Mouse (Mus musculus) ES-E14 (cell line): ENCODE results near the gene Ugt1a10. TPM values are rescaled to one million over a fixed set of nuclear protein-coding genes. Genes with fewer than 3 reads are reported as not detected.

Experiments used
- DNase-seq: peaks from one replicate; pipeline ENCODE4 v3.0.0-alpha.2; 2013; ENCODE audit warnings: low read depth, low spot score
- H3K27ac ChIP-seq: 2 replicates; pipeline ENCODE4 v1.5.1; 2012; ENCODE audit warnings: low read depth, mild to moderate bottlenecking, low read length, moderate library complexity, mixed read lengths; ENCODE audit not compliant: poor library complexity, insufficient read depth, severe bottlenecking
- H3K36me3 ChIP-seq: 2 replicates; pipeline ENCODE4 v1.6.1; 2012; ENCODE audit warnings: mild to moderate bottlenecking, low read length, moderate library complexity, mixed read lengths; ENCODE audit not compliant: control insufficient read depth, poor library complexity, insufficient read depth, severe bottlenecking
- H3K4me1 ChIP-seq, 2 experiments: fragments of 150-350 bp in 1 of 2; sonication (generic) in 1 of 2; 2 replicates each; pipeline ENCODE4 v1.6.1; 2012; ENCODE audit warnings: low read length in 2 of 2, mild to moderate bottlenecking in 1 of 2, mixed read lengths in 1 of 2; ENCODE audit not compliant: control insufficient read depth in 2 of 2, insufficient read depth in 2 of 2, poor library complexity in 1 of 2
- H3K4me3 ChIP-seq, 2 experiments: fragments of 150-350 bp in 1 of 2; sonication (generic) in 1 of 2; 2 replicates each; pipeline ENCODE4 v1.5.1; 2012; ENCODE audit warnings: low read length in 2 of 2, low read depth in 1 of 2, mild to moderate bottlenecking in 1 of 2, mixed read lengths in 1 of 2; ENCODE audit not compliant: insufficient read depth in 1 of 2, poor library complexity in 1 of 2, severe bottlenecking in 1 of 2
- H3K9ac ChIP-seq: 2 replicates; pipeline ENCODE4 v1.6.1; 2012; ENCODE audit warnings: low read depth, mild to moderate bottlenecking, low read length, mixed read lengths; ENCODE audit not compliant: poor library complexity, insufficient read depth, severe bottlenecking
- H3K9me3 ChIP-seq: fragments of 150-350 bp; sonication (generic); 2 replicates; pipeline ENCODE4 v1.6.1; 2012; ENCODE audit warnings: low read depth, mild to moderate bottlenecking, low read length; ENCODE audit not compliant: control insufficient read depth, insufficient read depth
- CHD2 ChIP-seq: IDR thresholded peaks from 2 replicates; pipeline ENCODE4 v1.6.1; 2014; ENCODE audit warnings: mild to moderate bottlenecking, low read depth, low read length, inconsistent platforms
- HCFC1 ChIP-seq: IDR thresholded peaks from 2 replicates; pipeline ENCODE4 v1.6.1; 2012; ENCODE audit warnings: low read length, inconsistent platforms, borderline replicate concordance; ENCODE audit not compliant: insufficient read depth
- MAFK ChIP-seq: IDR thresholded peaks from 2 replicates; pipeline ENCODE4 v1.6.1; 2014; ENCODE audit warnings: mild to moderate bottlenecking, low read depth, low read length, inconsistent platforms; ENCODE audit not compliant: insufficient read depth
- ZC3H11A ChIP-seq: IDR thresholded peaks from 2 replicates; pipeline ENCODE4 v1.6.1; 2012; ENCODE audit warnings: low read depth, mild to moderate bottlenecking, inconsistent platforms, low read length, borderline replicate concordance
- ZNF384 ChIP-seq: IDR thresholded peaks from 2 replicates; pipeline ENCODE4 v1.6.1; 2012; ENCODE audit warnings: low read depth, low read length, inconsistent platforms
- in situ Hi-C, 2 experiments: fragments of 600-800 bp; cut with MboI; formaldehyde crosslinking; loops; one replicate each; pipeline ENCODE4 v1.15.1; 2025; ENCODE audit warnings: low sequenced_read_pairs in 2 of 2, inconsistent platforms in 1 of 2; ENCODE audit not compliant: unreplicated experiment in 2 of 2
- total RNA-seq: library from RNA; depleted of rRNA; stranded (reverse); fragments of 300-350 nt; gene quantifications from 2 replicates; pipeline ENCODE4 v1.2.3, GENCODE M21; 2012

The Ugt1a10 gene
- total RNA-seq, 1 experiment: not detected

DNA sequence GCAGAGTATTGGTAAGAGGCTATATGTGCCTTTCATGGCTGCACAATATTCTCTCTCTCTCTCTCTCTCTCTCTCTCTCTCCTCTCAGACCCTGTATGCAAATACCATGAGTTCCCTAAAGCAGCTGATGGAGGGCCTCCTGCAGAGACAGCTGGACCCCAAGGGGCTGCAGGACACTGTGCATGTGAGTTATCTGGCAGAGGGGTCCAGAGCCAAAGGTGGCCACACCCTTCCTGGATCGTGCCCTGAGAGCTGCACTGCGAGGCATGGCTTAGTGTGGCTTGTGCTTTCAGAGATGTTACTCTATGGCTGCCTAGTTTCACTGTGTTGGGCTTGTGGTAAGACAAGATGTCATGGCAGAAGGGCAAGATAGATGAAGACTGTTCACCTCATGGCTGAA lies 192.5 kb downstream of the Ugt1a10 start:
- H3K27ac ChIP-seq: no peak overlapping the region
- in situ Hi-C loops: no loop called here
- DNase-seq: no peak
- H3K9ac ChIP-seq: no peak overlapping the region
- H3K9me3 ChIP-seq: no peaks in the 10 kb centered on the region
- no peak for TF ChIP-seq ZC3H11A
- no peak for TF ChIP-seq ZNF384
- no peak overlapping the region for H3K4me3 ChIP-seq
- no peaks in the 10 kb centered on the region for H3K4me1 ChIP-seq
- no peaks in the 10 kb centered on the region for H3K36me3 ChIP-seq

DNA sequence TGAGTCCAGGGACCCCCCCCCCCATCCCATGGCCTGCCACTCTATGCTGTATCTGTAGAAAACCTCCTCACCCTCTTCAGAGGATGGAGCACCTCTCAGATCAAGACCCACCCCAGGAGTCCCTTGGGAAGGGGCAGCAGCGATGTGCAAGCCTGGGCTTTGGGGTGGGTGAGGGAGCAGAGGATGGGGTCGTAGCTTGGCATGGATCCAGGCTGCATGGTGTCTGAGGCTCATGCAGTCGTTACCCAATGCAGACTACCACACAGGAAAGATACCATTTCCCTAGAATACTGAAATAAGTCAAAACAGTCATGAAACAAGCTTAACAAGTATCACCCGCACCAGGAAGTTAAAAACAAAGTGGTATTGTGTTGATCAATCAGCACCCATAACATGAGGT lies 193.5 kb downstream of the Ugt1a10 start:
- Histone ChIP-seq H3K36me3 (no peaks in the 10 kb centered on the region), H3K27ac (no peak overlapping the region), H3K4me3 (no peak overlapping the region), H3K4me1 (no peaks in the 10 kb centered on the region), H3K9me3 (no peaks in the 10 kb centered on the region), H3K9ac (no peak overlapping the region)
- in situ Hi-C loops: no loop called here
- no peak for DNase-seq
- no peak for TF ChIP-seq ZC3H11A
- TF ChIP-seq ZNF384: no peak

DNA sequence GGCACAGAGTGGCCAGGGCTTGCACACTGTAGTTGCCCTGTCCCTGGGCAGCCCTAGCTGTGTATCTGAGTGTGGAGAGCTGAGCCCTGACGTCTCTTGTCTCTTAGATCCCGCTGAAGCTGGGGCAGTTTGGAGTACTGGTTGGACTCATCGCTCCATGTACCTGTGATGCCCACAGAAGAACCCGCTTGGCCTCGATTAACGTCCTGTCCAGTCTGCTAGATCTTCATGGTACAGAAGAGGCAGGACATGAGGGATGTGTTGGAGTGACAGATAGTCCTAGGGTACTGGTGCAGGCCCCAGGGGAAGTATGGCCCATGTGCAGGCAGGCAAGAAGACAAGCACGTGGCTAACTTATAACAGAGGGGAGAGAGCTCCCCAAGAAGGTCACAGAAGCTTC lies 194.4 kb downstream of the Ugt1a10 start:
- no peak for TF ChIP-seq MAFK
- TF ChIP-seq ZC3H11A: no peak
- no peak for TF ChIP-seq ZNF384
- no peak for TF ChIP-seq HCFC1
- TF ChIP-seq CHD2: no peak
- no peaks in the 10 kb centered on the region for H3K9me3 ChIP-seq
- H3K27ac ChIP-seq: no peak overlapping the region
- H3K4me1 ChIP-seq: no peaks in the 10 kb centered on the region
- no peaks in the 10 kb centered on the region for H3K36me3 ChIP-seq
- no peak for DNase-seq
- H3K4me3 ChIP-seq: no peak overlapping the region
- in situ Hi-C loops: no loop called here
- H3K9ac ChIP-seq: no peak overlapping the region

DNA sequence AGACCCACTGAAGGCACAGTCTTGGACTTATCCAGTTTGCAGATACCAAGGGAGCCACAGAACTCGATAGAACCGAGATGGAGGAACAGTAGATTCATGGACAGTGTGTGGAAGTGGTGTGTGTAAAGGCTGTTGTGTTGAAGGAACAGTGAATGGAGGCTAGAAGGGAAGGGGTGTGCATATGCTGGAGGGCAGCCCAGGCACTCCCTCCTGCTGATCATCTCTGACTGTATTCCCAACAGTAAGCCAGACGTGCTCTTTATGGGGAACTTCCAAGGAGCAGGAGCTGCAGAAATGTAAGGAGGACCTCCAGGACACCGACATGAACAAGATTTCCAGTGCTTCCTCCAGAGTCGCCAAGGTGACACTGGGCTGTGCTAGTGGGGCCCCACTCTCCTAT lies 194.8 kb downstream of the Ugt1a10 start:
- no peaks in the 10 kb centered on the region for H3K4me1 ChIP-seq
- H3K4me3 ChIP-seq: no peak overlapping the region
- no peak overlapping the region for H3K27ac ChIP-seq
- TF ChIP-seq CHD2 (no peak), MAFK (no peak), ZC3H11A (no peak), ZNF384 (no peak), HCFC1 (no peak)
- no peak overlapping the region for H3K9ac ChIP-seq
- in situ Hi-C loops: no loop called here
- no peak for DNase-seq
- no peaks in the 10 kb centered on the region for H3K9me3 ChIP-seq
- H3K36me3 ChIP-seq: no peaks in the 10 kb centered on the region

DNA sequence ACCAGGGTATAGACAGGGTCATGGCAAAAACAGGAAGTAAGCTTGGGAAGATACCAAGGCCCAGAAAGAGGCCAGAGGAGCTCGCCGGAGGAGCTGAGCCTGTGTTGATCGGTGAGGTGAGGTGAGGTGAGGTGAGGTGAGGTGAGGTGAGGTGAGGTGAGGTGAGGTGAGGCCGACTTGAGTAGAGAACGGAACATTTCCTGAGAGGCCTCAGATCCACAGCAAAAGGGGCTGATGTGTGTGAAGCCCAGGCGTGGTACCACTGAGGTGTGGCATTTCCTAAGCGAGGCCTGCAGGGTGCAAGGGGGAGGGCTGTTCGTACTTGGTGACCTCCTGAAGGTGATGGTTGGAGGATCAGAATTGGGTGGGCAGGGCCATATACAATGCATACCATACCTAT lies 197.9 kb downstream of the Ugt1a10 start:
- DNase-seq: no peak
- Histone ChIP-seq H3K36me3 (no peaks in the 10 kb centered on the region), H3K9ac (no peak overlapping the region), H3K27ac (no peak overlapping the region; the same call in 1 of the 2 replicates), H3K4me3 (no peak overlapping the region), H3K4me1 (no peaks in the 10 kb centered on the region), H3K9me3 (no peaks in the 10 kb centered on the region)
- in situ Hi-C loops: no loop called here
- TF ChIP-seq CHD2 (no peak), MAFK (no peak), ZNF384 (no peak), HCFC1 (no peak)
